Mouse (Mus musculus) cerebellum, adult 11-12 months (tissue): ENCODE results near the gene Pappa2.

Experiments used
- DNase-seq: peaks from one replicate; pipeline ENCODE4 v3.0.0; 2022

Gene Pappa2

GRCm38 (mm10) chr1:158980390-158980789 is at the start of gene Pappa2:
Pappa2 (minus strand) TSS chr1:158980490.
- no peak for DNase-seq

- DNase-seq: no peak
Measured at GRCm38 (mm10) chr1:159029106-159029505, 48.8 kb upstream of the Pappa2 start.

GRCm38 (mm10) chr1:159014940-159015660 is 34.8 kb upstream of the Pappa2 start:
- DNase-seq: no peak

- no peak for DNase-seq
Measured at GRCm38 (mm10) chr1:158987042-158987441, 6.8 kb upstream of the Pappa2 start.

GRCm38 (mm10) chr1:158962340-158962739 is 17.9 kb downstream of the Pappa2 start:
- no peak for DNase-seq

GRCm38 (mm10) chr1:158960984-158961383 is 19.3 kb downstream of the Pappa2 start:
- DNase-seq: no peak

GRCm38 (mm10) chr1:158960549-158960948 is 19.7 kb downstream of the Pappa2 start:
- DNase-seq: no peak

- no peak for DNase-seq
Measured at GRCm38 (mm10) chr1:158956361-158956760, 23.9 kb downstream of the Pappa2 start.

GRCm38 (mm10) chr1:158954785-158955184 is 25.5 kb downstream of the Pappa2 start:
- no peak for DNase-seq

- DNase-seq: peak; percentile 23
Measured at GRCm38 (mm10) chr1:158953479-158954207, 26.6 kb downstream of the Pappa2 start.

- DNase-seq: no peak
Measured at GRCm38 (mm10) chr1:158949041-158949440, 31.2 kb downstream of the Pappa2 start.

GRCm38 (mm10) chr1:158947981-158948735 is 32.1 kb downstream of the Pappa2 start:
- no peak for DNase-seq

GRCm38 (mm10) chr1:158944936-158945335 is 35.4 kb downstream of the Pappa2 start:
- DNase-seq: no peak

GRCm38 (mm10) chr1:158942864-158943263 is 37.4 kb downstream of the Pappa2 start:
- DNase-seq: no peak

- DNase-seq: no peak
Measured at GRCm38 (mm10) chr1:158940966-158941365, 39.3 kb downstream of the Pappa2 start.

- no peak for DNase-seq
Measured at GRCm38 (mm10) chr1:158934447-158934846, 45.8 kb downstream of the Pappa2 start.

- no peak for DNase-seq
Measured at GRCm38 (mm10) chr1:158931202-158931827, 49.0 kb downstream of the Pappa2 start.

- DNase-seq: no peak
Measured at GRCm38 (mm10) chr1:158929369-158929768, 50.9 kb downstream of the Pappa2 start.

- DNase-seq: no peak
Measured at GRCm38 (mm10) chr1:158920451-158920850, 59.8 kb downstream of the Pappa2 start.

GRCm38 (mm10) chr1:158918890-158919289 is 61.4 kb downstream of the Pappa2 start:
- no peak for DNase-seq

- DNase-seq: no peak
Measured at GRCm38 (mm10) chr1:158917067-158917466, 63.2 kb downstream of the Pappa2 start.

GRCm38 (mm10) chr1:158915592-158915991 is 64.7 kb downstream of the Pappa2 start:
- DNase-seq: no peak

GRCm38 (mm10) chr1:158910661-158911060 is 69.6 kb downstream of the Pappa2 start:
- DNase-seq: no peak
